Mouse (Mus musculus) right cerebral cortex, postnatal 36 days (tissue): Measurements from ENCODE around the gene Gpr68.

ENCODE experiments used
- DNase-seq, 2 experiments: peaks; one replicate each; pipeline ENCODE4 v3.0.0; 2022; ENCODE audit warnings: low spot score in 2 of 2, mixed read lengths in 1 of 2

Gene Gpr68

GRCm38 (mm10) chr12:100924646-100925339 is 16.8 kb upstream of the Gpr68 start:
- no peak for DNase-seq

- peak; percentile 56 to 58 for DNase-seq
Measured at GRCm38 (mm10) chr12:100910731-100911130, 2.7 kb upstream of the Gpr68 start.

GRCm38 (mm10) chr12:100909765-100910164 is 1.8 kb upstream of the Gpr68 start:
- no peak for DNase-seq

- DNase-seq: no peak
Measured at GRCm38 (mm10) chr12:100908298-100909034, 468 bp upstream of the Gpr68 start.

- no peak for DNase-seq
Measured at GRCm38 (mm10) chr12:100906861-100907260, 1.1 kb downstream of the Gpr68 start.

- no peak for DNase-seq
Measured at GRCm38 (mm10) chr12:100903761-100904160, 4.2 kb downstream of the Gpr68 start.

GRCm38 (mm10) chr12:100901386-100901785 is 6.6 kb downstream of the Gpr68 start:
- DNase-seq: no peak

- DNase-seq: no peak
Measured at GRCm38 (mm10) chr12:100900901-100901300, 7.1 kb downstream of the Gpr68 start.

GRCm38 (mm10) chr12:100899111-100899640 is 8.8 kb downstream of the Gpr68 start:
- peak in 1 of 2 experiments; percentile 25 for DNase-seq

GRCm38 (mm10) chr12:100897736-100898650 is 10.0 kb downstream of the Gpr68 start:
- DNase-seq: no peak

GRCm38 (mm10) chr12:100896661-100897060 is 11.3 kb downstream of the Gpr68 start:
- DNase-seq: no peak

GRCm38 (mm10) chr12:100895504-100895903 is 12.5 kb downstream of the Gpr68 start:
- DNase-seq: no peak

- DNase-seq: no peak
Measured at GRCm38 (mm10) chr12:100890548-100890947, 17.4 kb downstream of the Gpr68 start.

- peak; percentile 55 to 66 for DNase-seq
Measured at GRCm38 (mm10) chr12:100887801-100888258, 20.2 kb downstream of the Gpr68 start.

GRCm38 (mm10) chr12:100886877-100887276 is 21.1 kb downstream of the Gpr68 start:
- no peak for DNase-seq

- DNase-seq: no peak
Measured at GRCm38 (mm10) chr12:100885585-100885984, 22.4 kb downstream of the Gpr68 start.

- DNase-seq: no peak
Measured at GRCm38 (mm10) chr12:100883168-100883567, 24.8 kb downstream of the Gpr68 start.

- DNase-seq: no peak
Measured at GRCm38 (mm10) chr12:100878556-100878955, 29.4 kb downstream of the Gpr68 start.

GRCm38 (mm10) chr12:100877936-100878335 is 30.1 kb downstream of the Gpr68 start:
- DNase-seq: no peak

- DNase-seq: no peak
Measured at GRCm38 (mm10) chr12:100875960-100876359, 32.0 kb downstream of the Gpr68 start.

- DNase-seq: peak; percentile 54 to 70
Measured at GRCm38 (mm10) chr12:100875553-100875952, 32.4 kb downstream of the Gpr68 start.

GRCm38 (mm10) chr12:100873612-100874011 is 34.4 kb downstream of the Gpr68 start:
- no peak for DNase-seq
